Mouse (Mus musculus) forebrain, embryonic 15.5 days (tissue): Measurements from ENCODE around the gene Slc18a2. TPM values are rescaled to one million over a fixed set of nuclear protein-coding genes. Genes with fewer than 3 reads are reported as not detected.
A peak's percentile ranks its signal among the peaks of the same experiment; 100 is the strongest.

ENCODE experiments used
- ATAC-seq: fragments of 200-750 bp; cut with Nextera tagmentation; replicated peaks from 2 replicates; pipeline ENCODE4 v1.8.0; 2017; ENCODE audit warnings: mild to moderate bottlenecking, moderate TSS enrichment, moderate library complexity
- H3K27ac ChIP-seq: fragments of 300-500 bp; sonication (generic); replicated peaks from 2 replicates; pipeline ENCODE4 v1.5.1; 2015; ENCODE audit warnings: mild to moderate bottlenecking, inconsistent platforms
- H3K27me3 ChIP-seq: fragments of 300-500 bp; sonication (generic); 2 replicates; pipeline ENCODE4 v1.6.1; 2015; ENCODE audit warnings: inconsistent platforms
- H3K36me3 ChIP-seq: fragments of 300-500 bp; sonication (generic); 2 replicates; pipeline ENCODE4 v1.6.1; 2015; ENCODE audit warnings: mild to moderate bottlenecking, inconsistent platforms
- H3K4me1 ChIP-seq: fragments of 300-500 bp; sonication (generic); 2 replicates; pipeline ENCODE4 v1.6.1; 2015; ENCODE audit warnings: inconsistent platforms
- H3K4me2 ChIP-seq: fragments of 300-500 bp; sonication (generic); replicated peaks from 2 replicates; pipeline ENCODE4 v1.6.1; 2015; ENCODE audit warnings: mild to moderate bottlenecking, inconsistent platforms
- H3K4me3 ChIP-seq: fragments of 300-500 bp; sonication (generic); 2 replicates; pipeline ENCODE4 v1.5.1; 2015; ENCODE audit warnings: mild to moderate bottlenecking, inconsistent platforms
- H3K9ac ChIP-seq: fragments of 300-500 bp; sonication (generic); replicated peaks from 2 replicates; pipeline ENCODE4 v1.6.1; 2015; ENCODE audit warnings: mild to moderate bottlenecking, inconsistent platforms
- H3K9me3 ChIP-seq: fragments of 300-500 bp; sonication (generic); 2 replicates; pipeline ENCODE4 v1.6.1; 2016; ENCODE audit warnings: inconsistent platforms
- WGBS: fragments of 180-500 bp; shearing (Covaris S2); methylation state at CpG from one replicate; pipeline ENCODE4 v1.1.7; 2015; ENCODE audit warnings: mixed read lengths; 5-methylcytosine and 5-hydroxymethylcytosine counted together
- polyA plus RNA-seq: library from polyadenylated mRNA; unstranded; fragments of >200 nt; fragmentation: Nextera tagmentation; extraction: Ambion mirVana; gene quantifications from 2 replicates; pipeline ENCODE4 v1.2.1, GENCODE M21; 2015

Gene Slc18a2
- polyA plus RNA-seq, 1 experiment from 2014 or later = 24.1 TPM

- no peak; the same call in 1 of the 2 replicates for ATAC-seq
- H3K4me2 ChIP-seq = peak overlapping the region; percentile 92
- peak overlapping the region; percentile 83 for H3K4me3 ChIP-seq
- no peaks in the 10 kb centered on the region for H3K36me3 ChIP-seq
- H3K27me3 ChIP-seq = no peaks in the 10 kb centered on the region
- H3K4me1 ChIP-seq = peaks cover 41% of the 10 kb centered on the region
- H3K9ac ChIP-seq = peak overlapping the region; percentile 90
- 0% methylated on average over 14 of the region's 14 CpGs for WGBS
- H3K27ac ChIP-seq = no peak overlapping the region
- H3K9me3 ChIP-seq = no peaks in the 10 kb centered on the region
These were observed 83.6 kb downstream of the Slc18a2 start for GRCm38 (mm10) chr19:59344304-59344711.

DNA sequence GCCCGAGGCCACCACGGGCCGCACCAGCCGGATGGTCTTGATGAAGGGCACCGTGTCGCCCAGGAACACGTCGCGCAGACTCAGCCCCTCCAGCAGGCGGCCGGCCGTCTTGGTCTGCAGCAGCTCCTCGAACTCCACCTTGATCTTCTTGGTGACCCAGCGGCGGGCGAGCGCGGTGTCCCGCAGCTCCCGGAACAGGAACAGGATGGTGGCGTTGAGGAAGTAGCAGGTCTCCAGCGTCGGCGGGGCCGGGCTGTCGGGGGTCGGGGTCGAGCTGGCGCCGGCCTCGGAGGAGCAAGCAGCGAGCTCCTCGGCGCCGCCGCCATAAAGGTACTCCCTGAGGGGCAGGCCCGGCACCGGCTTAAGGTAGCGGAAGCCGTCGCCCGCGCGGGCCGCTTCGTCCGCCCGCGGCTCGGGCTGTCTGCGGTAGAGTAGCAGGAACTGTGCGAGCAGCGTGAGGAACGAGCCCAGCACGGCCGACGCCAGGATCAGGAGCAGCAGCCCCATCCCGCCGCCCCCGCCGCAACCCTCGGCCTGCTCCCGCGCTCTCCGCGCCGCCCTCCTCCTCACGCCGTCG lies 84.5 kb downstream of the Slc18a2 start:
- Histone ChIP-seq H3K36me3 (no peaks in the 10 kb centered on the region), H3K9me3 (no peaks in the 10 kb centered on the region), H3K27ac (peak overlapping the region; percentile 92), H3K4me3 (peak overlapping the region; percentile 83), H3K9ac (peak overlapping the region; percentile 90), H3K4me1 (peaks cover 41% of the 10 kb centered on the region), H3K27me3 (no peaks in the 10 kb centered on the region), H3K4me2 (peak overlapping the region; percentile 92)
- under 1% methylated on average over 68 of the region's 70 CpGs for WGBS
- ATAC-seq = peak; percentile 76

Other genes with a start within 250 kb of the Slc18a2 start
- 58.6 and 73.1 TPM in 2 replicates for gene Shtn1, start 184.8 kb upstream of the Slc18a2 start, polyA plus RNA-seq
- 5.0 and 5.5 TPM in 2 replicates for gene Vax1, start 90.8 kb upstream of the Slc18a2 start, polyA plus RNA-seq
- not detected in 2 replicates for gene Kcnk18, start 41.7 kb upstream of the Slc18a2 start, polyA plus RNA-seq
- gene Rps12-ps3, start 61.4 kb downstream of the Slc18a2 start, polyA plus RNA-seq = 7.7 and 10.5 TPM in 2 replicates
- gene Pdzd8, start 84.9 kb downstream of the Slc18a2 start, polyA plus RNA-seq = 8.7 and 9.2 TPM in 2 replicates
- gene Emx2, start 197.5 kb downstream of the Slc18a2 start, polyA plus RNA-seq = 14.7 and 19.9 TPM in 2 replicates